Mouse (Mus musculus): ENCODE results near the gene Olfr1289. TPM values are rescaled to one million over a fixed set of nuclear protein-coding genes. Genes with fewer than 3 reads are reported as not detected.

Olfr1289 gene
- not detected for total RNA-seq (2021)
- long read RNA-seq, experiment 1, result 0 reads
- long read RNA-seq, experiment 2, result 0 reads

GRCm38 (mm10) chr2:111480519-111480918, at the start of gene Olfr1289:
Olfr1289 (plus strand) TSS chr2:111480819.
- no peak for DNase-seq (ENCODE audit: low spot score in 2 of 2)

- no peak for DNase-seq (ENCODE audit: low spot score in 2 of 2)
These were observed 31.8 kb upstream of the Olfr1289 start, which contains the start of gene Olfr1287 for GRCm38 (mm10) chr2:111448842-111449241. Olfr1287 (plus strand) TSS chr2:111449142.

- no peak for DNase-seq (ENCODE audit: low spot score in 2 of 2)
These were observed 6.8 kb upstream of the Olfr1289 start, which contains the start of gene Olfr1288 for GRCm38 (mm10) chr2:111473801-111474200. Olfr1288 (plus strand) TSS chr2:111474101.

- no peak for DNase-seq (ENCODE audit: low spot score in 2 of 2)
These were observed 13.1 kb downstream of the Olfr1289 start, which contains the start of gene Olfr1290 for GRCm38 (mm10) chr2:111493729-111494128. Olfr1290 (minus strand) TSS chr2:111493829.

- DNase-seq (ENCODE audit: low spot score in 2 of 2), result no peak
These were observed 16.3 kb downstream of the Olfr1289 start, which contains the start of gene Olfr1291-ps1 for GRCm38 (mm10) chr2:111496880-111497279. Olfr1291-ps1 (plus strand) TSS chr2:111497180.

- no peak for DNase-seq (ENCODE audit: low spot score in 2 of 2)
These were observed 36.8 kb downstream of the Olfr1289 start for GRCm38 (mm10) chr2:111517451-111517850.

- no peak for DNase-seq (ENCODE audit: low spot score in 2 of 2)
These were observed 44.3 kb downstream of the Olfr1289 start, which contains the start of gene Olfr1293-ps for GRCm38 (mm10) chr2:111524903-111525302. Olfr1293-ps (plus strand) TSS chr2:111525203.

Other genes starting within 250 kb of the Olfr1289 start
- gene Olfr1275, start 245.5 kb upstream of the Olfr1289 start, total RNA-seq (2021), result not detected
- not detected for gene Olfr1276, start 226.3 kb upstream of the Olfr1289 start, total RNA-seq (2021)
- not detected for gene Olfr1277, start 206.7 kb upstream of the Olfr1289 start, total RNA-seq (2021)
- not detected for gene Olfr1278, start 190.7 kb upstream of the Olfr1289 start, total RNA-seq (2021)
- not detected for gene Olfr1279, start 180.2 kb upstream of the Olfr1289 start, total RNA-seq (2021)
- not detected for gene Olfr1280, start 166.8 kb upstream of the Olfr1289 start, total RNA-seq (2021)
- not detected for gene Olfr1281, start 154.3 kb upstream of the Olfr1289 start, total RNA-seq (2021)
- gene Olfr1282, start 144.7 kb upstream of the Olfr1289 start, total RNA-seq (2021), result not detected
- not detected for gene Olfr1283, start 114.0 kb upstream of the Olfr1289 start, total RNA-seq (2021)
- gene Olfr1284, start 105.3 kb upstream of the Olfr1289 start, total RNA-seq (2021), result not detected
- not detected for gene Olfr1286, start 57.7 kb upstream of the Olfr1289 start, total RNA-seq (2021)
- not detected for gene Olfr1287, start 31.7 kb upstream of the Olfr1289 start, total RNA-seq (2021)
- not detected for gene Olfr1288, start 6.7 kb upstream of the Olfr1289 start, total RNA-seq (2021)
- not detected for gene Olfr1290, start 13.0 kb downstream of the Olfr1289 start, total RNA-seq (2021)
- gene Olfr1291-ps1, start 16.4 kb downstream of the Olfr1289 start, total RNA-seq (2021), result not detected
- gene Olfr1293-ps, start 44.4 kb downstream of the Olfr1289 start, total RNA-seq (2021), result not detected
- gene Olfr1294, start 59.5 kb downstream of the Olfr1289 start, total RNA-seq (2021), result not detected
- not detected for gene Olfr1295, start 88.9 kb downstream of the Olfr1289 start, total RNA-seq (2021)
- not detected for gene Olfr1297, start 145.7 kb downstream of the Olfr1289 start, total RNA-seq (2021)
- gene Olfr1298, start 168.4 kb downstream of the Olfr1289 start, total RNA-seq (2021), result not detected
- gene Olfr1299, start 180.6 kb downstream of the Olfr1289 start, total RNA-seq (2021), result not detected

Data from layer of hippocampus, postnatal 14 days (tissue).